Mouse (Mus musculus) stomach, postnatal 0 days (tissue): ENCODE data around the gene Atp1b1.

Experiments
- CTCF ChIP-seq: IDR thresholded peaks from 2 replicates; pipeline ENCODE4 v1.5.1; 2016; ENCODE audit warnings: antibody characterized with exemption, low read depth, mild to moderate bottlenecking, moderate library complexity
- EP300 ChIP-seq: optimal IDR thresholded peaks from 2 replicates; pipeline ENCODE3; 2016; ENCODE audit warnings: antibody characterized with exemption

GRCm38 (mm10) chr1:164482833-164483232 lies 24.7 kb upstream of the Atp1b1 start:
- TF ChIP-seq CTCF (no peak), EP300 (no peak)
